Mouse (Mus musculus) forebrain, embryonic 12.5 days (tissue): Measurements from ENCODE around the gene Lst1. TPM values are rescaled to one million over a fixed set of nuclear protein-coding genes. Genes with fewer than 3 reads are reported as not detected.

ENCODE experiments used
- ATAC-seq: fragments of 200-750 bp; cut with Nextera tagmentation; 2 replicates; pipeline ENCODE4 v1.8.0; 2017; ENCODE audit warnings: moderate TSS enrichment; ENCODE audit not compliant: low FRiP score
- H3K27ac ChIP-seq: fragments of 300-500 bp; sonication (generic); 2 replicates; pipeline ENCODE4 v1.5.1; 2016; ENCODE audit warnings: mild to moderate bottlenecking
- H3K27me3 ChIP-seq: fragments of 300-500 bp; sonication (generic); 2 replicates; pipeline ENCODE4 v1.6.1; 2016; ENCODE audit warnings: mild to moderate bottlenecking
- H3K36me3 ChIP-seq: fragments of 300-500 bp; sonication (generic); replicated peaks from 2 replicates; pipeline ENCODE4 v1.6.1; 2016; ENCODE audit warnings: mild to moderate bottlenecking
- H3K4me1 ChIP-seq: fragments of 300-500 bp; sonication (generic); 2 replicates; pipeline ENCODE4 v1.6.1; 2016
- H3K4me2 ChIP-seq: fragments of 300-500 bp; sonication (generic); 2 replicates; pipeline ENCODE4 v1.6.1; 2016; ENCODE audit warnings: mild to moderate bottlenecking, moderate library complexity
- H3K4me3 ChIP-seq: fragments of 300-500 bp; sonication (generic); replicated peaks from 2 replicates; pipeline ENCODE4 v1.5.1; 2016; ENCODE audit warnings: mild to moderate bottlenecking
- H3K9ac ChIP-seq: fragments of 300-500 bp; sonication (generic); 2 replicates; pipeline ENCODE4 v1.6.1; 2016; ENCODE audit warnings: mild to moderate bottlenecking
- H3K9me3 ChIP-seq: fragments of 300-500 bp; sonication (generic); 2 replicates; pipeline ENCODE4 v1.6.1; 2016
- WGBS: fragments of 180-500 bp; shearing (Covaris S2); methylation state at CpG from one replicate; pipeline ENCODE4 v1.1.7; 2016; 5-methylcytosine and 5-hydroxymethylcytosine counted together
- polyA plus RNA-seq: library from polyadenylated mRNA; unstranded; fragments of >200 nt; fragmentation: Nextera tagmentation; extraction: Ambion mirVana; gene quantifications from 2 replicates; pipeline ENCODE4 v1.2.1, GENCODE M21; 2016

Gene Lst1
- polyA plus RNA-seq, 1 experiment from 2014 or later = 4.8 TPM

- Histone ChIP-seq H3K36me3 (no peaks in the 10 kb centered on the region), H3K4me2 (no peak overlapping the region), H3K27ac (no peak overlapping the region), H3K9me3 (no peaks in the 10 kb centered on the region), H3K4me1 (no peaks in the 10 kb centered on the region), H3K27me3 (0 out of 2 replicates have a peak, but pooled peaks cover 3% of the 10 kb centered on the region), H3K9ac (no peak overlapping the region), H3K4me3 (no peak overlapping the region)
- 75% methylated on average over 6 of the region's 6 CpGs for WGBS
- ATAC-seq = no peak
Observed at GRCm38 (mm10) chr17:35175382-35175781, 12.9 kb downstream of the Lst1 start.

DNA sequence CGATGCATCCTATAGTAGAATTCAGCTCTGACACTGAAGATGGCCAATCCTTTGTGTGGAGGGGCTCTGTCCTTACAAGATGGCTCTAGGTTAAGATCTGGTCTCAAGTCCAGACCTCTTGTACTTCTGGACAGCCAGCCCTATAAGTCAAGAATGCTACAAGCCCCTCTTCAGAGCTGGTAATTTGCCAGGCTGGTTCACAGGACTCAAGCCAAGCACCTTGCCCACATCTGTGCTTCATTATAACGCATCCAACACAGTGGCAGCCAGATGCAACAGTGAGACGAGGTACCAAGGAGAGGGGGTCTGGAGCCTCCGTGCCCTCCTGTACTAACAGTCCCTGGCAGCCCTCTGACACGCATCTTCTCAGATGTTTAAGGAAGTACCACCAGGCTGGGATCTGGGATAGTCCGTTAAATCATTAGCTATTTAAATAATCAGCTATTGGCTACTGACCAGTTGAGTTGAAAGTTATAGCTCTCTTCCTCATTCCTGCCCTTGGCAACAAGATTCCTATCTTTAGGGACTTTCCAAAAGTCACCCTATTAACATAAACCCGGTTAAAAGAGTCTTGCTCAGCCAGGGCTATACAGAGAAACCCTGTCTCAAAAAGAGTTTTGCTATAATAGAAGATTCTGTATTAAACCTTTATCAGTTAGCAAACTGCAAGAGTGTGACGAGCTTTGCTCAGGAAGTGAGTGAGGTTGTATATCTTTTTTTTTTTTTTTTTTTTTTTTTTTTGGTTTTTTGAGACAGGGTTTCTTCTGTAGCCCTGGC, 13.8 kb downstream of the Lst1 start:
- Histone ChIP-seq H3K27ac (no peak overlapping the region), H3K4me3 (no peak overlapping the region), H3K9me3 (no peaks in the 10 kb centered on the region), H3K27me3 (0 out of 2 replicates have a peak, but pooled peaks cover 3% of the 10 kb centered on the region), H3K4me2 (no peak overlapping the region), H3K4me1 (no peaks in the 10 kb centered on the region), H3K9ac (no peak overlapping the region), H3K36me3 (no peaks in the 10 kb centered on the region)
- no peak for ATAC-seq
- 76% methylated on average over 8 of the region's 8 CpGs for WGBS

GRCm38 (mm10) chr17:35173329-35173728, 14.9 kb downstream of the Lst1 start:
- H3K27me3 ChIP-seq = 0 out of 2 replicates have a peak, but pooled peaks cover 3% of the 10 kb centered on the region
- ATAC-seq = no peak
- 64% methylated on average over 3 of the region's 3 CpGs for WGBS
- no peaks in the 10 kb centered on the region for H3K9me3 ChIP-seq
- H3K4me1 ChIP-seq = no peaks in the 10 kb centered on the region
- H3K27ac ChIP-seq = no peak overlapping the region
- no peak overlapping the region for H3K9ac ChIP-seq
- no peaks in the 10 kb centered on the region for H3K36me3 ChIP-seq
- H3K4me2 ChIP-seq = no peak overlapping the region
- no peak overlapping the region for H3K4me3 ChIP-seq

GRCm38 (mm10) chr17:35172445-35173234, 15.6 kb downstream of the Lst1 start:
- no peaks in the 10 kb centered on the region for H3K4me1 ChIP-seq
- no peak overlapping the region for H3K4me2 ChIP-seq
- H3K36me3 ChIP-seq = no peaks in the 10 kb centered on the region
- no peak overlapping the region for H3K27ac ChIP-seq
- 77% methylated on average over 11 of the region's 11 CpGs for WGBS
- no peak overlapping the region for H3K9ac ChIP-seq
- no peak overlapping the region for H3K4me3 ChIP-seq
- no peaks in the 10 kb centered on the region for H3K9me3 ChIP-seq
- ATAC-seq = no peak
- H3K27me3 ChIP-seq = 0 out of 2 replicates have a peak, but pooled peaks cover 3% of the 10 kb centered on the region

GRCm38 (mm10) chr17:35168541-35169207, 19.6 kb downstream of the Lst1 start:
- Histone ChIP-seq H3K27ac (peak overlapping the region; percentile 69; the same call in 1 of the 2 replicates), H3K9ac (no peak overlapping the region), H3K27me3 (0 out of 2 replicates have a peak, but pooled peaks cover 3% of the 10 kb centered on the region), H3K36me3 (no peaks in the 10 kb centered on the region), H3K4me1 (peaks cover 10% of the 10 kb centered on the region), H3K4me2 (no peak overlapping the region), H3K4me3 (no peak overlapping the region), H3K9me3 (no peaks in the 10 kb centered on the region)
- 26% methylated on average over 4 of the region's 4 CpGs for WGBS
- ATAC-seq = no peak

GRCm38 (mm10) chr17:35167794-35168193, 20.4 kb downstream of the Lst1 start:
- Histone ChIP-seq H3K27ac (no peak overlapping the region), H3K27me3 (0 out of 2 replicates have a peak, but pooled peaks cover 3% of the 10 kb centered on the region), H3K4me2 (no peak overlapping the region), H3K36me3 (0 out of 2 replicates have a peak, but pooled peaks cover under 1% of the 10 kb centered on the region), H3K9ac (no peak overlapping the region), H3K4me1 (peaks cover 18% of the 10 kb centered on the region), H3K9me3 (no peaks in the 10 kb centered on the region), H3K4me3 (no peak overlapping the region)
- WGBS = 85% methylated on average over 7 of the region's 7 CpGs
- ATAC-seq = no peak

DNA sequence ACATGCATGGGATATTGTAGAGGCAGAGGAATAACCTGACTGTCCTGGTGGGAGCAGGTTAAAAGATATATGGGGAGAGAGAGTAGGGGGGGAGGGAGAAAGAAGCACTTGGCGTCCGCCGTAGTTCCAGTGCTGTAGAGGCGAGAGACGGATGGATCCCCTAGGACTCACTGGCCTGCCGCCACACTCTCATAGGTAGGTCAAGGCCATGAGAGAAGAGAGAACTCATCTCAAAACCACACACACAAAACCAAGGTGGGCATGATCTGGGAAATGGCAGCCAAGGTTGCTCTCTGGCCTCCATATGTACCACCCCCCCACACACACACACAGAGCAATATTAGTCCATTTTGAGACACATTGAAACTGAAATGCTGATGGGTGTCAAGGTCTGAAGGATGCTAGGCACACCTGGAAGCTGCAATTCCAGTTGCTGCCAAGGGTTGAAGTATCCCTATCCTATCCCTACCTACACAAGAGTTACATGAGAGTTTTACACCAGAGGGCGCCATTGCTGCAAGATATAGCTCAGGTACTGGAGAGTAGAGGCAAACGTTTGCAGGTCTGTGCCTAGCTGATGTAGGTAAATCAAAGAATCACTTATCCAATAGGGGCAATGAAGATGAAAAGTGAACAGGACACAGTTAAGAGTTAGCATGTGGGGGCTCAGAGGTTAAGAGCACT, 21.7 kb downstream of the Lst1 start:
- 72% methylated on average over 8 of the region's 8 CpGs for WGBS
- no peaks in the 10 kb centered on the region for H3K27me3 ChIP-seq
- no peaks in the 10 kb centered on the region for H3K9me3 ChIP-seq
- H3K4me3 ChIP-seq = peak overlapping the region; percentile 99; the same call in 1 of the 2 replicates
- peak overlapping the region; percentile 43; the same call in 1 of the 2 replicates for H3K9ac ChIP-seq
- peaks cover 31% of the 10 kb centered on the region for H3K4me1 ChIP-seq
- ATAC-seq = no peak
- H3K4me2 ChIP-seq = peak overlapping the region; percentile 96
- H3K27ac ChIP-seq = peak overlapping the region; percentile 98
- H3K36me3 ChIP-seq = peaks cover 13% of the 10 kb centered on the region

GRCm38 (mm10) chr17:35165451-35166155, 22.6 kb downstream of the Lst1 start:
- Histone ChIP-seq H3K4me3 (peak overlapping the region; percentile 99), H3K27me3 (no peaks in the 10 kb centered on the region), H3K36me3 (peaks cover 22% of the 10 kb centered on the region), H3K4me1 (peaks cover 32% of the 10 kb centered on the region), H3K9ac (peak overlapping the region; percentile 48), H3K27ac (peak overlapping the region; percentile 98), H3K9me3 (no peaks in the 10 kb centered on the region), H3K4me2 (peak overlapping the region; percentile 96)
- ATAC-seq = no peak; the same call in 1 of the 2 replicates
- 23% methylated on average over 12 of the region's 12 CpGs for WGBS

- Histone ChIP-seq H3K4me2 (peak within 1 kb of the TSS; percentile 96), H3K36me3 (peaks cover 30% of the 10 kb centered on the region), H3K27me3 (no peaks in the 10 kb centered on the region), H3K9ac (peak within 1 kb of the TSS; percentile 100), H3K4me1 (peaks cover 32% of the 10 kb centered on the region), H3K9me3 (no peaks in the 10 kb centered on the region), H3K27ac (peak within 1 kb of the TSS; percentile 98), H3K4me3 (peak within 1 kb of the TSS; percentile 99)
- peak; percentile 96 for ATAC-seq
- under 1% methylated on average over 81 of the region's 89 CpGs for WGBS
Observed at GRCm38 (mm10) chr17:35164568-35165450, 23.4 kb downstream of the Lst1 start, which contains the start of gene Prrc2a. Gene Prrc2a, minus strand, starts transcription at chr17:35164897.

- peak overlapping the region; percentile 99 for H3K4me3 ChIP-seq
- H3K4me1 ChIP-seq = peaks cover 32% of the 10 kb centered on the region
- peak overlapping the region; percentile 100 for H3K9ac ChIP-seq
- no peak for ATAC-seq
- H3K27ac ChIP-seq = peak overlapping the region; percentile 98
- H3K9me3 ChIP-seq = no peaks in the 10 kb centered on the region
- peaks cover 36% of the 10 kb centered on the region for H3K36me3 ChIP-seq
- H3K27me3 ChIP-seq = no peaks in the 10 kb centered on the region
- WGBS = under 1% methylated on average over 27 of the region's 28 CpGs
- peak overlapping the region; percentile 96 for H3K4me2 ChIP-seq
Observed at GRCm38 (mm10) chr17:35164218-35164567, 24.0 kb downstream of the Lst1 start.
